Mouse (Mus musculus) activated CD4-positive, CD25-positive, alpha-beta regulatory T cell, adult 9 weeks (primary cell): ENCODE measurements around the gene Rae1. TPM values are rescaled to one million over a fixed set of nuclear protein-coding genes. Genes with fewer than 3 reads are reported as not detected.

ENCODE experiments used
- polyA plus RNA-seq: library from polyadenylated mRNA; unstranded; fragments of 100-300 nt; shearing (Covaris generic); gene quantifications from one replicate; pipeline ENCODE4 v1.2.1, GENCODE M21; 2017

The Rae1 gene
- polyA plus RNA-seq: 60.0 TPM

GRCm38 (mm10) chr2:172999630-173000284 is at the start of gene Rae1:
Gene Rae1, plus strand, starts transcription at chr2:173000117.

GRCm38 (mm10) chr2:172977409-172978130 is 22.3 kb upstream of the Rae1 start, which contains the start of gene Spo11:
Gene Spo11, plus strand, starts transcription at chr2:172977700.

GRCm38 (mm10) chr2:173020430-173020829 is 20.5 kb downstream of the Rae1 start, which contains the start of gene Rbm38:
Gene Rbm38, plus strand, starts transcription at chr2:173020498.

Other genes starting within 250 kb of the Rae1 start
- gene Bmp7, start 59.8 kb upstream of the Rae1 start, polyA plus RNA-seq: 11.6 TPM
- 5.6 TPM for gene Spo11, start 22.4 kb upstream of the Rae1 start, polyA plus RNA-seq
- gene Rbm38, start 20.4 kb downstream of the Rae1 start, polyA plus RNA-seq: 39.6 TPM
- gene Ctcfl, start 119.4 kb downstream of the Rae1 start, polyA plus RNA-seq: not detected
- gene Pck1, start 152.9 kb downstream of the Rae1 start, polyA plus RNA-seq: not detected
- 224 TPM for gene Zbp1, start 218.8 kb downstream of the Rae1 start, polyA plus RNA-seq